Mouse (Mus musculus) intestine, postnatal 0 days (tissue): ENCODE data around the gene Hoxd11. TPM values are rescaled to one million over a fixed set of nuclear protein-coding genes. Genes with fewer than 3 reads are reported as not detected.

Experiments used
- ATAC-seq: fragments of 200-750 bp; cut with Nextera tagmentation; 2 replicates; pipeline ENCODE4 v1.8.0; 2017; ENCODE audit warnings: mild to moderate bottlenecking, moderate TSS enrichment, moderate library complexity
- H3K27ac ChIP-seq: fragments of 300-500 bp; sonication (generic); 2 replicates; pipeline ENCODE4 v1.5.1; 2014; ENCODE audit warnings: mild to moderate bottlenecking, low read depth, low read length, moderate library complexity
- H3K27me3 ChIP-seq: fragments of 300-500 bp; sonication (generic); replicated peaks from 2 replicates; pipeline ENCODE4 v1.6.1; 2014; ENCODE audit warnings: low read length, mixed read lengths; ENCODE audit not compliant: control insufficient read depth, insufficient read depth
- H3K36me3 ChIP-seq: fragments of 300-500 bp; sonication (generic); 2 replicates; pipeline ENCODE4 v1.6.1; 2014; ENCODE audit warnings: mild to moderate bottlenecking, moderate library complexity; ENCODE audit not compliant: control insufficient read depth, insufficient read depth
- H3K4me1 ChIP-seq: fragments of 300-500 bp; sonication (generic); replicated peaks from 2 replicates; pipeline ENCODE4 v1.6.1; 2014; ENCODE audit warnings: antibody characterized with exemption, low read length, mixed read lengths; ENCODE audit not compliant: control insufficient read depth, insufficient read depth
- H3K4me2 ChIP-seq: fragments of 300-500 bp; sonication (generic); replicated peaks from 2 replicates; pipeline ENCODE4 v1.6.1; 2014; ENCODE audit warnings: low read depth, mild to moderate bottlenecking, moderate library complexity
- H3K4me3 ChIP-seq: fragments of 300-500 bp; sonication (generic); 2 replicates; pipeline ENCODE4 v1.5.1; 2014; ENCODE audit warnings: low read depth, low read length
- H3K9ac ChIP-seq: fragments of 300-500 bp; sonication (generic); 2 replicates; pipeline ENCODE4 v1.6.1; 2014; ENCODE audit warnings: mild to moderate bottlenecking, low read depth, low read length
- H3K9me3 ChIP-seq: fragments of 300-500 bp; sonication (generic); 2 replicates; pipeline ENCODE4 v1.6.1; 2016; ENCODE audit warnings: mixed run types; ENCODE audit not compliant: control insufficient read depth
- CTCF ChIP-seq: sonication (generic); IDR thresholded peaks from 2 replicates; pipeline ENCODE4 v1.5.1; 2016; ENCODE audit warnings: low read depth, mild to moderate bottlenecking, control low read depth, antibody characterized with exemption, moderate library complexity
- WGBS: fragments of 180-500 bp; shearing (Covaris S2); extraction: QIAGEN DNeasy Blood & Tissue Kit; methylation state at CpG from one replicate; pipeline ENCODE4 v1.1.7; 2014; 5-methylcytosine and 5-hydroxymethylcytosine counted together
- polyA plus RNA-seq: library from polyadenylated mRNA; unstranded; fragments of >200 nt; fragmentation: Nextera tagmentation; extraction: Ambion mirVana; gene quantifications from 2 replicates; pipeline ENCODE4 v1.2.1, GENCODE M21; 2015

Hoxd11 gene
- polyA plus RNA-seq = 0.64 TPM in 1 of 2 replicates, not detected in the other

DNA sequence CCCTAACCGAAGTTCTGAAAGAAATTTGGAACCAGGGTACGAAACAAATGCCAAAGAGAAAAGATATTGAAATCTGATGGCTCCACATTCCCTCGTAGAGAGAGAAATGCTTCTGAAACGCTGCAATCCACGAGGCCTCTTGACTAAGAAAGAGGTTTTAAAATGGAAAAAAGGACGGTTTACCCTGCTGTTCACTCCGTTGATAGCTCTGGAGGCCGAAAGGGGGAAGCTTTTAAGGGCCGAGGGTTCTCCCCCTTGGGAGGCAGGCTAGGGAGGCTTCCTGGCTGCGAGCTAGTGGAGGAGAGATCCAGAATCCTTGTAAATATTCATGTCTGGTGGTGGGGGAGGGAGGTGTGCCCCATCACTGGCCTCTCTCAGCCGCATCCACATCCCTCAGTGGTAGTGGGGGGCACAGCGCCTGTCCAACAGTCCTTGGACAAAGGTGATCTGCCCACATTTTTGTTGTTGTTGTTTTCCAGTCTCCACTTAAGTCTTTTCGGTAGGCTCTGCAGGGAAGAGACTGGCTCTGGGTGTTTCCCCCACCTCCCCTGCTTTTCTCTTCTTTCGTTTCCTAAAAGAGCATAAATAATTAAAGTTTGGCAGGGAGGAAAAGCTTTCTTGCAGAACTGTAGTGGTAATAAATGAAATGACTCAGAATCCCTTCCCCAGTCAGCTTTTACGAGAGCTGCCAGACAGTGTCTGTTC, at the start of gene Hoxd11:
Hoxd11 (plus strand) TSS at position 667 of the 705 bp plus-strand sequence.
- H3K4me2 ChIP-seq = no peak within 1 kb of the TSS; the same call in 1 of the 2 replicates
- 3% methylated on average over 15 of the region's 15 CpGs for WGBS
- H3K4me3 ChIP-seq = peak within 1 kb of the TSS; percentile 12; the same call in 1 of the 2 replicates
- H3K36me3 ChIP-seq = no peaks in the 10 kb centered on the region
- no peak within 1 kb of the TSS for H3K9ac ChIP-seq
- peaks cover 100% of the 10 kb centered on the region for H3K27me3 ChIP-seq
- no peak for ATAC-seq
- no peak within 1 kb of the TSS for H3K27ac ChIP-seq
- no peaks in the 10 kb centered on the region for H3K9me3 ChIP-seq
- TF ChIP-seq CTCF = no peak
- H3K4me1 ChIP-seq = no peaks in the 10 kb centered on the region

DNA sequence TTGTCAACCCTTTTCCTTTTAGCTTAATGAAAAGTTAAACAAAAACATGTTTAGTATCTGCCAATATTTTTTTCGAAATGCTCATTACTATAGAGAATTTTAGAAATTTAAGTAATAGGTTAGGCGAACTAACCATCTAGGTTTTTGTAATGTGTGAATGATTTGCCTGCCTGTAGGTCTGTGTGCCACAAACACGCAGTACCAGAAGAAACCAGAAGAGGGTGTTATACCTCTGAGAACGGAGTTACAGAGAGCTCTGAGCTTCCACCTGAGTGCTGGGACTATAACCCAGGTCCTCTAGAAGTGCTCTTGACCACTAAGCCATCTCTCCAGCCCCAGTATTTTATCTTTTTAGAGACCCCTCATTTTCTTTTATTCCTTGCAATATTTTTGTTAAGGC, 43.9 kb upstream of the Hoxd11 start:
- no peak overlapping the region for H3K4me2 ChIP-seq
- no peaks in the 10 kb centered on the region for H3K36me3 ChIP-seq
- TF ChIP-seq CTCF = no peak
- no peak overlapping the region for H3K4me3 ChIP-seq
- WGBS = 68% methylated on average over 4 of the region's 4 CpGs
- H3K27ac ChIP-seq = no peak overlapping the region
- H3K4me1 ChIP-seq = no peaks in the 10 kb centered on the region
- H3K9me3 ChIP-seq = no peaks in the 10 kb centered on the region
- no peak for ATAC-seq
- no peak overlapping the region for H3K9ac ChIP-seq
- H3K27me3 ChIP-seq = no peaks in the 10 kb centered on the region

- WGBS = 74% methylated on average over 5 of the region's 5 CpGs
- H3K27me3 ChIP-seq = peaks cover 28% of the 10 kb centered on the region
- no peak for TF ChIP-seq CTCF
- H3K9me3 ChIP-seq = no peaks in the 10 kb centered on the region
- no peak overlapping the region for H3K4me2 ChIP-seq
- H3K4me1 ChIP-seq = no peaks in the 10 kb centered on the region
- H3K4me3 ChIP-seq = no peak overlapping the region
- no peak overlapping the region for H3K27ac ChIP-seq
- H3K9ac ChIP-seq = no peak overlapping the region
- ATAC-seq = no peak
- no peaks in the 10 kb centered on the region for H3K36me3 ChIP-seq
Measured at GRCm38 (mm10) chr2:74642431-74642830, 36.9 kb upstream of the Hoxd11 start.

GRCm38 (mm10) chr2:74645631-74646030, 33.7 kb upstream of the Hoxd11 start:
- TF ChIP-seq CTCF = no peak
- peaks cover 60% of the 10 kb centered on the region for H3K27me3 ChIP-seq
- H3K4me3 ChIP-seq = no peak overlapping the region
- no peaks in the 10 kb centered on the region for H3K4me1 ChIP-seq
- H3K9me3 ChIP-seq = no peaks in the 10 kb centered on the region
- H3K9ac ChIP-seq = no peak overlapping the region
- no peak overlapping the region for H3K27ac ChIP-seq
- ATAC-seq = no peak
- 87% methylated on average over 3 of the region's 3 CpGs for WGBS
- no peaks in the 10 kb centered on the region for H3K36me3 ChIP-seq
- no peak overlapping the region for H3K4me2 ChIP-seq

DNA sequence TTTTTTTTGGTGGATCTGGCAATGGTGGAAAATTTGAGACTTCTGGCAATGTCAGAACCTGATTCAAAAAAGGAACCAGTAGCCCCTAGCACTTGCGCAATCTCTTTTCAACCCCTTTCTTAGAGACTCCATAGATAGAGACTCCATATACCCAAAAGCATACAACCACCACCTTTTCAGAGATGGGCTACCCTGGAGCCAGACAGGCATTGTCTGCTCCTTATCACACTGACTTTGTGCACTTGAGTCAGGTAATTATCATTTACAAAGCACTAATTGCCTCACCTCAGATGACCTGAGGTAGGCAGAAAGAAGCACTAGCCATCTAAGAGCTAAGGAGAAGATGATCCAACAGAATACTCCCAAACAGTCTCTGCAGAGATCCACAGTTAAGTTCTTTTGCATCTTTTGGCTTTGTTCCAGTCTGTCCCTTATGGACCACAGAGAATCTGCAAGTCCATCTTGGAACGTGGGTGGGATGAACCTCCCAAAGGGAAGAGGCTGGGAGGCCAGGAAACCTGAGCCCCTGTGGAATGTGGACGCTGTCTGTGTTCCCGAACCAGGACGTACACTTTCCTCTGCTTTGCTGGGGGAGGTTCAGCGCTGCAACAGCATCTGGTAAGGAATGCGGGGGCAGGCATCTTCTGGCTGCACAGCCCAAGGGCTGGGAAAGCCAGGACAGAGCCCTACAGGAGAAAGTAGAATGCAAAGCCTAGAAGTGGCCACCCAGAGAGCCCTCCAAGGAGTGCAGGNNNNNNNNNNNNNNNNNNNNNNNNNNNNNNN, 32.1 kb upstream of the Hoxd11 start:
- ATAC-seq = no peak
- no peak overlapping the region for H3K4me2 ChIP-seq
- no peaks in the 10 kb centered on the region for H3K4me1 ChIP-seq
- H3K36me3 ChIP-seq = no peaks in the 10 kb centered on the region
- no peak overlapping the region for H3K9ac ChIP-seq
- 17% methylated on average over 7 of the region's 7 CpGs for WGBS
- H3K27ac ChIP-seq = no peak overlapping the region
- H3K4me3 ChIP-seq = no peak overlapping the region
- H3K27me3 ChIP-seq = peaks cover 74% of the 10 kb centered on the region
- no peaks in the 10 kb centered on the region for H3K9me3 ChIP-seq
- no peak for TF ChIP-seq CTCF

- H3K4me1 ChIP-seq = no peaks in the 10 kb centered on the region
- H3K36me3 ChIP-seq = no peaks in the 10 kb centered on the region
- 39% methylated on average over 2 of the region's 2 CpGs for WGBS
- no peak overlapping the region for H3K9ac ChIP-seq
- H3K4me2 ChIP-seq = no peak overlapping the region
- no peak for ATAC-seq
- no peak overlapping the region for H3K27ac ChIP-seq
- H3K9me3 ChIP-seq = no peaks in the 10 kb centered on the region
- no peak for TF ChIP-seq CTCF
- peaks cover 93% of the 10 kb centered on the region for H3K27me3 ChIP-seq
- H3K4me3 ChIP-seq = no peak overlapping the region
Measured at GRCm38 (mm10) chr2:74652996-74653340, 26.4 kb upstream of the Hoxd11 start.
